Mouse (Mus musculus) regulatory T cell (primary cell): ENCODE measurements around the gene Arl5c.

Source experiments
- in situ Hi-C: fragments of 300-600 bp; cut with MboI, MseI; formaldehyde crosslinking; loops from one replicate; pipeline ENCODE4 v1.15.1; 2025; ENCODE audit warnings: high pct_unique_total_duplicates

Arl5c gene

DNA sequence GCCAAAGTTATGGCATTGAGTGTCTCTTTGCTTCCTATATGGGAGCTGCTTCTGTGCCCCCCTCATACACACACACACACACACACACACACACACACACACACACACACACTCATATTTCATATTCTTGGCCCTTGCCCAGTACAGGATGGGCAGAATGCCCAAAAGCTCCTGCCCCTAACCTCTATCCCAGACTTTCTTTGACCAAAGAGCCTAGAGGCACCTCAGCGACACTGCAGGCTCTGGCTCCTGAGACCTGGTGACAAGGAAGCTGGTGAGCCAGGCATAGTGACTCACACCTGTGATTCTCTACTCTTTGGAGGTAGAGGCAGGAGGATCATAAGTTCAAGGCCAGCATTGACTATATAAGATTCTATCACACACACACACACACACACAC, 24.7 kb upstream of the Arl5c start:
- in situ Hi-C loops = loop anchor here (10.0 kb wide), 1 partner anchor 1124 kb away; no protein-coding TSS in a partner anchor

DNA sequence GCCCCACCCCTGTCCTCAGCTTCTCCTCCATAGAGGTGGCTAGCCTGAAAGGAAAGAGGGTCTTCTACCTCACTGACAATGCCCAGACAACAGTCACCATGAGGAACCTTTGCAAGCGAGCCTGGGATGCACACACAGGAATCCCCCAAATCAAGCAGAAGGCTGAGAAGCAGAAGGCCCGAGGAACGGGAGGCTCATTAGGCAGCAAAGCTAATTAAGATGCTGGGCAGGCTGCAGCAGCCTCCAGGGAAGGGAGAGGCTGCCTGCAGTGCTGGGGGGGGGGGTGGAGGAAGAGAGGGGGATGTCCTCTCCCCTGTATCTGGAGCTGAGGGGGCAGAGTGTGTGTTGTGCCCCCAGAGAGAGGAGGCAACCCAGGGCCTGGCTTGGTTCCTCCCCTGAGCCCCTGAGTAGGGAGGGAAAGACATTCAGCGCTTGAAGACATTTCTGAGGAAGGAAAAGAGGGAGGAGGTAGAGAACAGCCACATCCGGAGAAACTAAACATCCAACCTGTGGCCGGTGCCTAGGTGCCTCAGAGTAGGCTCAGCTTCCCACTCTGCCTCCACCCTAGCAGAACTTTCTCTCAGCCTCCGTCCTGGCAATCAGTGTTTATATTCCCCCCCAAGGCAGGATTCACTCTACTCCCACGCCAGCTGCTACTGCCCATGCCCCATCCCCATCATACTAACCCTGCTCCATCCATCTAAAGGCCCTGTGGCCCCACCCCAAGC, 24.1 kb upstream of the Arl5c start:
- in situ Hi-C loops = loop anchor here (10.0 kb wide), 1 partner anchor 1125 kb away; no protein-coding TSS in a partner anchor

DNA sequence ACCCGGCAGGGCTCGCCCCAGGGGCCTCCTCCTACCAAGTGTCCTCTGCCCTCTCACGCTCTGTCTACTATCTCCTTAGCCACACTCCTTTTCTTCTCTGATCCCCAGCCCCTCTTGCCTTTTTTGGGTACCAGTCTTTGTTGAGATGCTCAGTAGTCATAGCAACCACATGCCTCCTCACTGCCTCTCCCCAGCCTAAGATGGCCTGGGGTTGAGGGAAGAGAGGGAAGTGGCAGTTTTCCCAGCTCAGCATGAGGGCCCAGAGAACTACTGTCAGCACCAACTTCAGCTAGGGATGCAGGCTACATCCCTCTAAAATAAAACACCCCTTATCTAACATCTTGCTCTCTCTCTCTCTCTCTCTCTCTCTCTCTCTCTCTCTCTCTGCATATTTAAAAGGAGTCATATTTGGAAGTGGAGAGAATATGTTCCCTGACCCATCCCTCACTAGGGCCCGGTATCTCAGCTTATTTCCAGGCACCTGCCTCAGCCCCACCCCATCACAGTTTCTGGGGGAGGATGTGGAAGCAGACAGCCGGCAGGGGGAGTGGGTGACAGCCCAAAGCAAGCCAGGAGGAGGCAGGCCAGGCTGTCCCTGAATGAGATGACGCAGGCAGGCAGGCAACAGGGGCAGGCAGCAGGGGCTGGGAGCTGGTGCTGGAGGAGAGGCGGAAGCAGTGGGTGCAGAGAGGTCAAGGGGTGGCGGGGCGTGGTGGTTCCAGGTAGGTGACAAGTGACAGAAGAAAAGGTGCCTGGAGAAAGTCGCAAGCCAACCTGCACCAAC, 23.1 kb upstream of the Arl5c start:
- in situ Hi-C loops = no loop called here

DNA sequence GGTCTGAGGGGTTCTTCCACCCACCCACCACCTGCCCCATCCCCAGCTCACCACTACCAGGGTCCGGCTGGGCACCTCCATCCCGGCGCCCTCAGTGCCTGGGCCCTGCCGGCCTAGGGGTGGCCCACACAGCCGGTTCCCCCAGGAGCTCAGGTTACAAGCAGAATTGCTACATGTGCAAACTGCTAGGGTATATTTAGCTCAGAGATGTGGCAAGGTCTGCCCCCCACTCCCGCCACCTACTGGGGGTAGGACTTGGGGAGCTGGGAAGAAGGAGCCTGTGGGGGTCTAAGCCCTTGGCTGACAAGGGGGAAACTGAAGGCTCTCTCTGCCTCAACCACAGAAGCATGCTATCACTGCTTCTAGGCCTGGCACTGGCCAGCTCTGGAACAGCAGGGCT, 22.2 kb upstream of the Arl5c start:
- in situ Hi-C loops = no loop called here

DNA sequence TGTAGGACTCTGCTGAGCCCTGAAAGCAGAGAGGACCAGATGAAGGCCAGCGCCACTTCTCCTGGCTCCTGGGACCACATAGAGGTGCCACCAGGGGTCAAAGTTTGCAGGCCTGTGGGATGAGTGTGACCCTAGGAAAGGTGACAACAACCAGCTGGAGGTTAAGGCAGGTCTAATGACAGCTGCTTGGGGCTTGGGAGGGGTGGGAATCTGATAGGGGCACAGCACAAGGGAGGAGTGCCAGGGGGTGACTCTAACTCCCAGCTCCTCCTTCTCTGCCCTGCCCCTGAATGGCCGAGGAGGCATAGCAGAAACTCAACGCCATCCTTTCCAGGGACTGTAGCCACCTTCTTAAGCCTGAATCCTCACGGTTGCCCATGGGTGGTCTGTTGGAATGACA, 20.8 kb upstream of the Arl5c start:
- in situ Hi-C loops = no loop called here

DNA sequence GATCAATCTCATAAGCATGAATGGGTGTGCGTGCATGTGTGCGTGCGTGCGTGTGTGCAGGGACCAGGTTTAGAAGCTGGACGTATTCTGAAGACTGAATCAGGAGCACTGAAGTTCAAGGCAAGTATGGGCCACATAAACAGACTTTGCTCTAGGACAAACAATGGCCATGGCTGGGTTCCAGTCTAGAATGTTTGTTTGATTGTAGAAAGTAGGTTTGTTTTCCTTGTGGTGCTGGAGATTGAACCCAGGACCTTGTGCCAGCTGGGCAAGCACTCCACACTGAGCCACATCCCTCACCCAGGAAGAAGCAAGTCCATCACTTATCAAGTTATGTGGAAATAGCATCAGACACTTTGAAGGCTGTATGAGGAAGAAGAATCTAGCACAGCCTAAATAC, 20.2 kb upstream of the Arl5c start:
- in situ Hi-C loops = no loop called here

DNA sequence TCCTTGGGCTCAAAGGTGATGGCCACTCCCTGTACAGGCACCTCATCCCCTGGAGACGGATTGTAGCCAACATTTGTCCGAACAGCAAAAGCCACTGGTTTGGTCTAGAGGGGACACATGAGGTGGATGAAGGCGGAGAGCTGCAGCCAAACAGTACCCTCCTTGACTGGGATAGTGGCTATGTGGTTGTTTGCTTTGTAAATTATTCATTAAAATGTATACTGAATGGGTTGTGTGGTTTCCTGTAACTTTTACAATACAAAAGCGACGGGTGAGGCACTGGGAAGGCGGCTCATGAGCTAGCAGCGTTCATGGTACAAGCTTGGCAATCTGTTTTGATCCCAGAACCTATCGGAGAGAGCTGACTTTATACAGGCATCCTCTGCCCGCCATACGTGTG, 16.9 kb upstream of the Arl5c start:
- in situ Hi-C loops = no loop called here

DNA sequence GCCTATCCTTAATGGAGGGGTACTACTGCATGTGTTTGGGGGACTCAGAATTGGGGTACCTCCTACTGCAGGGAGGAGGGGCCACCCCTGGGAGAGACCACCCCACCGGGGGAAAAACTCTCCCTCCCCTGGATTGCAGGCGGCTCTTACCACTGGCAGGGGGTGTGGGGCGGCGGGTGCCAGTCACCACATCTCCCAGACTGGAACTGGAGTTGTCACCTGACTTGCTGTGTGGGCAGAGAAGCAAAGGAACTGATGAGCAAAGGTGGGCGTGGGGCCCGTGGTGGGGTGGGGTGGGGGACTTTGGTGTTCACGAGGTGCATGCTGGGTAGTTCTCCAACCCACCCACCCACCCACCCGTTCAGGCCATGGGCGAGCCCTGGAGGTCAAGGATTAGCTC, 15.7 kb upstream of the Arl5c start:
- in situ Hi-C loops = no loop called here

DNA sequence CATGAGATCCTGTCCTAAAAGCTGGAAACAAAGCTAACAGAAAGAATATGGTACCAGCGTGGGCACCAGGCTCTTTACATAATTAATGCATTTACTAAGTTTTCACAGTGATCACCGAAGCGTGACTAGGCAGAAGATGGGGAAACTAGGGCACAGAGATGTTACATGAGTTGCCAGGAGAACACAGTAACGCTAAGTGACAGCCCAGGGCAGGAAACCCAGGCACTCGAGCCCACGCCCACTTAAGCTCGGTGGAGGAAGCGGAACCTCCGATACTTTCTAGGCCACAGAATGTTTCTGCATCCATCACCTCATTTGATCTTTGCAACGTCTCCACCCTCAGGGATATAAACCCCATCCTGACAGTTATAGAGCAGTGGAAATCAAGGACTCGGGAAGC, 12.1 kb upstream of the Arl5c start:
- in situ Hi-C loops = no loop called here

DNA sequence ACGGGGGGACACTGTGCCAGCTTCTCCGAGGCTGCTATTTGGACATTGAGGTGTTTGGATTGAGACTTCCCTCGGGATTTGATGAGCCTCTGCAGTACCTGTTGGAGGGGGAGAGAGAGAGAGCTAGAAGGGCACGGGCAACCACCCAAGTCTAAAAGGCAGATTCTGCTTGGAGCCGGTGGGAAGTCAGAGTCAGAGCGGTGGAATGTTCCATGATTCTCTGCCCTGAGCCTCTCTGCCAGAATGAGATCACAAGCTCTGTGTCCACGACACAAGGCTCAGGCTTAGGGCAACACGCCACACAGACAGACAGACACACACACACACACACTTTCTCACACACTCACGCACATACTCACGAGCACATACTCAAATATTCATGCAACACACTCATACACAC, 9.7 kb upstream of the Arl5c start:
- in situ Hi-C loops = no loop called here

DNA sequence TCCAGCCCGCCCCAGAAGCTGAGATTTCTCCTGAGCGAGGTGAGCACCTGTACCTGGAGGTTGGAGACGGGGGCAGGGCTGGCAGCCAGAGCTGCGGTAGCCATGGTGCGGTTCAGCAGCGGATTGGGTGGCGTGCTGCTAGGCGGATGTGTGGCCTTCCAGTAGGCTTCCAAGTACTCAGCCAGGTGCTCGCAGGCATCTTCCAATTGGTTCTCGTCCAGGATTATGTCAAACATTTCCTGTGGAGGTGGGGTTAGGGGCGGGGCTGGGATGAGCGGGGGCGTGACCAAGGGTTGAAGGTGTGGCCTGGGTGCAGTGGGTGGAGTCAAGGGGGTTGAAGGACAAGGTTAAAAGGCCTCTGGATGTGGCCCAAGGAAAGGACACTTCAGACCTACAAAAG, 9.1 kb upstream of the Arl5c start:
- in situ Hi-C loops = no loop called here

DNA sequence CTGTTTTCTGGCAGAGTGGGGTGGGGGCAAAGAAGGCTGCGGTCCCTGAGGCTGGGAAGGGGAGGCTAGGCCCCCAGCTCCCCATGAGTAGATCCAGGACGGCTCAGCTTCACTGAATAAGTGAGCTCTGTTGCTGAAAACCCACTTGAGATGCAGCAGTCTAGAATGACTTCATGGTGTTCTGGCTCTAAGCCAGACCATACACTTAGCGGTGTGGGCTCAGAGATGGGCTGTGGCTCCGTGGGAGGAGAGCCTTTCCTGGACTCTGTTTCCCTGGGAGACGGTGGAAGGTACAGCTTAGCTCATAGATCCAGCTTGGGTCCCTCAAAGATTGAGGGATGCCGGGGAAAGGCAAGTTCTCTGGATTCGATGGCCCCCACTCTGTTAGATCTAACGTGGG, 8.2 kb upstream of the Arl5c start:
- in situ Hi-C loops = no loop called here

DNA sequence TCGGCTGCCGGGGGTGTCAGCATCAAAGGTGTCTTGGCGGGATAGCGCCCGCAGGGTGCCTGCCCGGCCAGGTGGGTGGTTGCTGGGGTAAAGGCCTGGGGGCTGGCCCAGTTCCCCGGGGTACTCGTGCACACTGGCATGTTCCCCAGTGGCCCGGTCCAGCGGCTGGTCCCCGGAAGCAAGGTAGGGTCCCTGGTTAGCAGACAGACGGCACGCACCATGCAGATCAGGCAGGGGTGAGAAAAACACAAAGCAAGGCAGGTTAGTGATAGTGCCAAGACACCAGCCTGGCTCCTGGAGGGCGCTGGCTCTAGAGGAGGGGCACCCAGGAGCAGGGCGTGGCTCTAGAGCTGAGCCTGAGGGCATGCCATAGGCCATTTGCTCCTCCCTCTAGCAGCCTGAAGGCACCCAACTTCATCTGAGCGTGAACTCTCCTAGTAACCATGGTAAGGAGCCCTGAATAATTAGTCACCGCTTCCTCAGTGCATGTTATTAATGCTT, 7.2 kb upstream of the Arl5c start:
- in situ Hi-C loops = no loop called here

DNA sequence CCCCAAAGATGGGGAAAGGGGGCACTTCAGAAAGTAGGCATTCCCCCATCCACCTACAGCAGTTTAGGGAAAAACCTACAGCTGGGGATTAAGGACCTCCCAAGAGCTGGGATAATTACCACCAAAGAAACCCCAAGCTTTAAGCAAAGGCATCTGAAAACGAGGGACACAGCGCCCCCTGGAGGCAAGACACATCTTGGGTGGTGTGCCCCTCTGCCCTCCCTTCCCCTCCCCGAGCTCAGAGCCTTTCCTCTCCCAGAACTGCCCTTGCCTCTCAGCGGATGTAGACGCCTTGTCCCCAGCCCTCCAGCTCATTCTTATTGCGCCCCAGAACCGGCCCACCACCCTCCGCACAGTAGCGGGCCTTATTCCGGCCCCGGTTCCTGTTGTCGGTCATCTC, 6.6 kb upstream of the Arl5c start:
- in situ Hi-C loops = no loop called here

DNA sequence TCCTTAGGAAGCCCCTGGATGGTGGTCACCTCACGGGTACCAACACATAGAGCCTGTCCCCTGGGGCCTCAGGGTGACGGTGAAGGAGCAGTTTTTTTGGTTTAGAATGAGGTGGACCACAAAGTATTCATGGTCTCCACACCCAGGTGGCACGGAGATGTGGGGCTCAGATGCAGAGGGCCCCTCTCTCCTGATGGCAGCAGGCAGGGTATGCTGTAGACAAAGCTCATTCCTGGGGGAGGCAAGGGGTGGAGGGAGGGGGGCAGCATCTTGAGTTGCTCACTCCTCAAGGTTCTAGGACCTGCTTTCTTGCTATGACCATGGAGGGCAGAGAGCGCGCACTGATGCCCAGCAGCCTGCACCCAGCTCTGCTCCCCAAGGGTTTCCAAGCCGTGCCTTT, 6.0 kb upstream of the Arl5c start:
- in situ Hi-C loops = no loop called here

DNA sequence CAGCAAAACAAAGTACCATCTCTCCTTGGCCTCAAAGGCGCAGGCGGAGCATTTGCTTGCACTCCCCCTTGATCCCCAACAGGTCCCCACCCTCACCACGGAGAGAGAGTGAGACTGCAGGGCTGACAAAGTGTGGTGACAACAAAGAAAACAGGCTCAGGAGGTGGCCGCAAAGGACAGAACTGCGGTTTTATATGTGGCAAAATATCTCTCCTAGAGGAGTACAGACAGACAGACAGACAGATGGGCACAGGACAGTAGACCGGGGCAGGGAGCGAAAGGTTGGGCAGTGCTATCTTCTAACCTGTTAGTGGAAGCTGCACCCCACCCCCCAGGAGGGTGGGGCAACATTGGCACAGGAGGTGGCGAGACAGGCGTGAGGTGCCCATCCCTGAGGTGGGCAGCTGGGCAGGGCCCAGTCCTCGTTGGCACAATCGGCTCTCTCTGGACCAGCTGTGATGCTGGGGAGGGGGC, 5.4 kb upstream of the Arl5c start:
- in situ Hi-C loops = no loop called here

DNA sequence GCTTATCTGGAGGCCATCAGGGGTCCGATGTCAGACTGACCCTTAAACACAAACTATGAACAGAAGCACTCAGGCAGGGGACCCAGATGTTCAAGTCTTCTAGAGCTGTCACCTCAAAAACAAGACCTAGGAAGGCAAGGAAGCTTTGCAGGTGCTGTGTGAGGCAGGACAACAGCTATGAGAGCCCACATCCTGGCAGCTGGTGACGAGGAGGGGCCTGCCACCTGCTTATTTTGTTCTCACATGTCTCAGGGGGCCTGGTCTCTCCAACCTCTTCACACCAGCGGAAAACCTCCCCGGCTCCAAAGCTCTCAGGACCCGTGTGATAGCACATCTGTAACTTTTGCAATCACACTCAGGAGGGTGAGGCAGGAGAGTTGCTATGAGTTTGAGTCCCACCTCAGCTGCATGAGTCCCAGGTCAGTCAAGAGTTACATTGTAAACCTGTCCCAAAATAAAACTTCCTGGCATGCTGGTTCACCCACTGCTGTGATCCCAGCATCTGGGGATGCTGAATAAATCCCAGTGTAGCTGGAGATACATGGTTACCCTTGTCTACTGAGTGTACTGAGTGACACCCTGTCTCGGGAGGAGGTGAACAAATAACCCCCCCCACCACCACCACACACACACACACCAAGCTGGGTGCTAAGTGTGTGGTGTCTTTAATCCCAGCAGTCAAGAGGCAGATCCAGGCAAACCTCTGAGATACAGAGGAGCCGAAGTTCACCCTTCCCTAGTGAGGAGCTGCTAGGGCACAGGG, 4.6 kb upstream of the Arl5c start:
- in situ Hi-C loops = no loop called here

DNA sequence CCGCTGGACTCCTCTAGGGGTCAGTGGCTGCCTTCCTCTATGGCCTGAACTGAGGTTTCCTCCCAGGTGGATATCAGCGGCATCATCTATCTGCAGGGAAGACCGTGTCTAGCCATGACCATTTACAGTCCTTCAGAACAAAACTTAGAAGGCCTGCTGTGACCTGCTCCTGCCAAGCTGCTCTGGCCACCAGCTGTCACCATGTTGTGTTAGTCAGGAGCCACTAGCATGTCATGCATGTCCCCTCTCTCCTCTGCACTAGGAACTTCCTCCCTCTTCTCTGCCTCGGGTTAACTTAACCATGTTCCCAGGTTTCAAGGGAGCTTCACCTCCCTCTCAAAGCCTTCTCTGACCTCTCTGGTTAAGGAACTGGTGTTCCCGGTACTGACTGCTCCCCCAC, 3.8 kb upstream of the Arl5c start:
- in situ Hi-C loops = loop anchor here (25.0 kb wide), 1 partner anchor 212 kb away; the partner anchor contains the start of genes 1700001P01Rik, Lasp1 and Rpl23

DNA sequence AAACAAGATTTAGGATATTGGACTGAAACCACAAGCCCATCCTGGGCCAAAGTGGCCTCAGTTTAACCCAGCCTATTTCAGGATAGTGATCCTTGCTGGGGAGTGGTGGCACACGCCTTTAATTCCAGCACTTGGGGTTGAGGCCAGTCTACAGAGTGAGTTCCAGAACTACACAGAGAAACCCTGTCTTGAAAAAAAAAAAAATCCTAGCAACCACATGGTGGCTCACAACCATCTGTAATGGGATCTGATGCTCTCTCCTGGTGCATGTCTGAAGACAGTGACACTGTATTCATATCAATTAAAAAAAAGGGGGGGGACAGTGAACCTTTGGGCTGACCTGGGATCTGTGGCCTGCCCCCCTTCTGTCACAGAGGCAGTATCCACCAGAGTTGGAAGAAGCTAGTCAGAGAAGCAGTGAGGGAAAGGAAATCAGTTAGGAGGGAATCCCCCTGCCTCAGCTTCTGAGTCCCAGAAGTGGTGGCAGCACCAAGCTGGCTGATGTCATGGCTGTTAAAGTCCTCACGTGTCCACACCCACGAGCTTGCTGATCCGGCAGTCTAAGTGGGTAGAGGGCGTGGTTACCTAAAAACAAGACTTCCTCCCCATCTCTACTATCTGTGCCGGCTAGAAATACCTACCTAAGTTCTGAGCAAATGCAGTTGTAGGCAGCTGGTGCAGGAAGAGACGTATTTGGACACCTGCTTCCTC, 3.1 kb upstream of the Arl5c start:
- in situ Hi-C loops = loop anchor here (25.0 kb wide), 1 partner anchor 212 kb away; the partner anchor contains the start of genes 1700001P01Rik, Lasp1 and Rpl23

DNA sequence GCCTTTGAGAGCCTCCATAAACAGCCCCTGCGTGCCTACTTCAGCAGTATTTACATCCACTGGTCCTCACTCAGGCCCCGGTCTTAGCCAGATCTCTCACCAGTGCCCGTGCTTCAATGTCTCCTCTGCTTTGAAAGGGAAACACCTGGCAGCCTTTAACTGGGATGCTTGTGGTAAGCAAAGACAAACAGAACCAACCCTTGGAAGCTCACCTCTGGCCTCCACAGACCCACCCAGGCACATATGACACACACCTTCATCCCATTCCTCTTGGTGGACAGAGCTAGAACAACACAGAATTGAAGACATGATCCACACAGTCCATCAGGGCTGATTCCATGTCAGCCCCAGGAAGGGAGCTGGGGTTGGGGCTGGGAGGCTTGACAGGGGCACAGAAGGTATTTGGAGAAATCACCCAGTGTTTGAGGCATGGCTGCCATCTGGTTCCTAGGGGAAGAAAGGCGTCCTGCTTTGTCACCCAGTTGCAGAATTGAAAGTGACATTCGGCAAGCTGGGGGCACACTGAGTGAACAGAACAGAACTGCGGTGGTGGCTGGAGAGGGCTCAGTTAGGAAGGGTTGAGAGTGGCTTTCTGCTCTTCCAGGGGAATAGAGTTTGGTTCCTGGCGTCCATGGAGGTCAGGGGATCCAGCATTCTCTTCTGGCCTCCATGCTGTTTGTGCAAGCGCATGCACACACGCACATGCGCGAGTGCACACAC, 2.3 kb upstream of the Arl5c start:
- in situ Hi-C loops = loop anchor here (25.0 kb wide), 1 partner anchor 211 kb away; the partner anchor contains the start of genes 1700001P01Rik, Lasp1 and Rpl23
